Comparison of ENCODE assay signal across 13 mouse cellular contexts in the genomic region with DNA sequence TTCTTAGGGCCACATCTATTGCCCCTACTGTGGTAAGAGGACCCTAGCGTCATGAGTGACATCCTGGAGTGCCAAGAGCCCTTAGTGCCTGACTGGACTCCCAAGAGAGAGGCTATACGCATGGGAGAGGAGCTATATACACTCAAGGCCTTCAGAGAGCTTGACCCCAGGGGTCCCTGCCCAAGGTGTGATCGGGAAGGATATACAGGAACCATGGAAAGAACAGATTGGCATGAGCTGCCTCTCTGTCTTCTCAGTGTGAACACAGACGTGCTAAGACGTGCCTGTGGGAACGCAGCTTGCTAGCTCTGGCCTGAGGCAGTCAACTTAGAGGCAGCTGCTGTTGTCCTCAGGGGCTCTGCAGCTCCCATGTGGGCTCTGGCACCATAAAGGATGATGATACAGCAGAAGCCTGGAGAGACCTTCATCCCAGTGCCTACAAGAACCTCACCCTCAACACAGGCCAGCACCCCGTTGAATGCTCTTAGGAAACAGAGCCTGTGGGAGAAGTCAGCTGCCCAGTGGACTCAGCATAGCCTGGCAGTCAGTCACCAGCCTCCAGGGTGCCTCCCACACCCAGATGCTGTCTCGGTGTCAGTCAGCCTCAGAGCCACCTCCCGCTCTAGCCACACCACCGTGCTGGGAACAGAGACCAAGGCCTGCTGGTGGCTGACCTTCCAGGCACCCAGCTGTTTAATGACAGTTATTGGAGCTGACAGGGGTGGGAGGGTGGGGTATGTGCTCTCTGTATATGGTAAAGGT. TPM values are rescaled to one million over a fixed set of nuclear protein-coding genes. Genes with fewer than 3 reads are reported as not detected.
DNase-seq lines count a peak whose midpoint lies in the region; ATAC-seq and TF ChIP-seq lines count a peak whose summit lies in the region.
"Had no signal": no experiment of that assay in that cellular context is flagged by ENCODE, and none has a peak within 500 bp of the region (broad histone marks: within the 10 kb centered on the region; RNA-seq: fewer than 3 reads in every experiment).

No protein-coding gene starts in this region.

- no peak overlapping the region for H3K4me3 ChIP-seq in forebrain, embryonic 10.5 days
- no peak overlapping the region for H3K4me3 ChIP-seq in forebrain, postnatal 0 days (ENCODE audit: low read depth, low read length)
- no peak overlapping the region for H3K4me3 ChIP-seq in kidney, embryonic 14.5 days (ENCODE audit: low read length)
- H3K4me3 ChIP-seq: erythroblast, embryonic 14.5 days; midbrain, embryonic 12.5 days had no signal

- no peak overlapping the region for H3K9ac ChIP-seq in forebrain, postnatal 0 days
- no peak overlapping the region for H3K9ac ChIP-seq in kidney, embryonic 14.5 days (ENCODE audit: low read depth, low read length)
- H3K9ac ChIP-seq: midbrain, embryonic 12.5 days had no signal

- 80% methylated on average over 10 of the region's 10 CpGs for WGBS in forebrain, embryonic 10.5 days
- 78% methylated on average over 10 of the region's 10 CpGs for WGBS in forebrain, postnatal 0 days
- 65% methylated on average over 10 of the region's 10 CpGs for WGBS in kidney, embryonic 14.5 days

- no peaks in the 10 kb centered on the region for H3K36me3 ChIP-seq in forebrain, embryonic 10.5 days (replicated peaks)
- H3K36me3 ChIP-seq in forebrain, postnatal 0 days (ENCODE audit: insufficient read depth), result no peaks in the 10 kb centered on the region
- H3K36me3 ChIP-seq in kidney, embryonic 14.5 days (ENCODE audit: control insufficient read depth, insufficient read depth, low read length), result no peaks in the 10 kb centered on the region
- H3K36me3 ChIP-seq: midbrain, embryonic 12.5 days had no signal

- H3K4me2 ChIP-seq in forebrain, postnatal 0 days (ENCODE audit: low read depth), result no peak overlapping the region
- H3K4me2 ChIP-seq in kidney, embryonic 14.5 days (replicated peaks; ENCODE audit: low read depth, low read length), result no peak overlapping the region
- H3K4me2 ChIP-seq: midbrain, embryonic 12.5 days had no signal

- H3K4me1 ChIP-seq in forebrain, embryonic 10.5 days, result peaks cover 61% of the 10 kb centered on the region
- peaks cover 20% of the 10 kb centered on the region for H3K4me1 ChIP-seq in forebrain, postnatal 0 days (ENCODE audit: insufficient read depth)
- H3K4me1 ChIP-seq in kidney, embryonic 14.5 days (ENCODE audit: control insufficient read depth, insufficient read depth, low read length), result peaks cover 42% of the 10 kb centered on the region

- DNase-seq in forebrain, embryonic 10.5 days (ENCODE audit: extremely low spot score, low spot score), result no peak
- no peak for DNase-seq in forebrain, postnatal 0 days
- DNase-seq in kidney, postnatal 36 days, result no peak
- peak; percentile 44 for DNase-seq in right cerebral cortex, adult 18-20 months
- no peak for DNase-seq in right cerebral cortex, postnatal 36 days (ENCODE audit: low spot score in 2 of 2)
- no peak for DNase-seq in spleen, adult 18-20 months
- DNase-seq in Muller cell, postnatal 12 days (ENCODE audit: inconsistent ontology term), result no peak
- DNase-seq: kidney, adult 11 months; lung, adult 2 months had no signal

- 0 out of 2 replicates have a peak, but pooled peaks cover 6% of the 10 kb centered on the region for H3K27me3 ChIP-seq in forebrain, embryonic 10.5 days (ENCODE audit: poor library complexity, severe bottlenecking)
- H3K27me3 ChIP-seq in forebrain, postnatal 0 days (ENCODE audit: insufficient read depth, low read length), result no peaks in the 10 kb centered on the region
- H3K27me3 ChIP-seq in kidney, embryonic 14.5 days (ENCODE audit: control insufficient read depth, insufficient read depth, low read length), result no peaks in the 10 kb centered on the region
- H3K27me3 ChIP-seq: Patski had no signal

- peak overlapping the region; percentile 40 for H3K27ac ChIP-seq in forebrain, embryonic 10.5 days
- no peak overlapping the region for H3K27ac ChIP-seq in forebrain, postnatal 0 days (ENCODE audit: low read depth, low read length)
- 0 out of 2 replicates have a peak overlapping the region, but pooled peaks have one; percentile 11 for H3K27ac ChIP-seq in kidney, embryonic 14.5 days (ENCODE audit: low read depth, low read length)
- H3K27ac ChIP-seq: midbrain, embryonic 12.5 days had no signal

- no peaks in the 10 kb centered on the region for H3K9me3 ChIP-seq in forebrain, embryonic 10.5 days
- no peaks in the 10 kb centered on the region for H3K9me3 ChIP-seq in forebrain, postnatal 0 days (ENCODE audit: low read length)
- no peaks in the 10 kb centered on the region for H3K9me3 ChIP-seq in kidney, embryonic 14.5 days (ENCODE audit: control insufficient read depth, low read length)
- H3K9me3 ChIP-seq: midbrain, embryonic 12.5 days had no signal

- TF ChIP-seq CTCF in forebrain, postnatal 0 days (IDR thresholded peaks at IDR 0.05; ENCODE audit: low read depth), result no peak

- ATAC-seq in forebrain, postnatal 0 days, result no peak
- peak; percentile 50 for ATAC-seq in kidney, embryonic 14.5 days (ENCODE audit: low FRiP score, low TSS enrichment)
- ATAC-seq: Patski had no signal

RNA-seq across cellular contexts. Expression of gene Abtb1, which starts 55.8 kb away (rescaled TPM):
- polyA plus RNA-seq in forebrain, embryonic 10.5 days (2016; fragmentation: Nextera tagmentation; extraction: Ambion mirVana), result 20.8 and 21.5 TPM in 2 replicates
- 37.0 and 50.5 TPM in 2 replicates for total RNA-seq in forebrain, postnatal 0 days (2014; rRNA removed)
- 30.4 and 31.1 TPM in 2 replicates for polyA plus RNA-seq in forebrain, postnatal 0 days (2015; fragmentation: Nextera tagmentation; extraction: Ambion mirVana)
- 24.8 and 27.1 TPM in 2 replicates for polyA plus RNA-seq in kidney, embryonic 14.5 days (2014; fragmentation: Nextera tagmentation; extraction: Ambion mirVana)
